Mouse (Mus musculus): ENCODE measurements around the gene Rdh1. TPM values are rescaled to one million over a fixed set of nuclear protein-coding genes. Genes with fewer than 3 reads are reported as not detected.
"Not testable (repeated sequence)": the region's sequence is repeated elsewhere in the genome, so short reads cannot be mapped to it uniquely, and the experiment has no call there.

Rdh1 gene
- total and polyA plus RNA-seq, 3 experiments: not detected

DNA sequence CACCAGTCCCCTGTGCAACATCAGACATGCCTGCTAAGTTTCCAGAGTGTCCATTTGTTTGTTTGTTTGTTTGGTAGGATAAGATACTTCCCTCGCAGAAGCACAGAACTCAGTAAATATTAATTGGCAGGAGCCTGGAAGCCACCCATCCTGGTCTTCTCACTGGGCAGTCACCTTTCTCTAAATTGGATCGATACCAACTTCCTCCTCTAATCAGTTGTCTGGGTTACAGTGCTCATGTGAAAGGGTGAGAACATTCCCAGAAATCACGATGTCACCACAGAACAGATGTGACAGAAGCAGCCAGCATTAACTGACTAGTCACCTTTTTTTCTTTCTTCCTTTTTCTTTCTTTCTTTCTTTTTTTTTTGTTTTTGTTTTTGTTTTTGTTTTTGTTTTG lies 4.3 kb upstream of the Rdh1 start:
- DNase-seq (ENCODE audit: extremely low read depth): no peak

DNA sequence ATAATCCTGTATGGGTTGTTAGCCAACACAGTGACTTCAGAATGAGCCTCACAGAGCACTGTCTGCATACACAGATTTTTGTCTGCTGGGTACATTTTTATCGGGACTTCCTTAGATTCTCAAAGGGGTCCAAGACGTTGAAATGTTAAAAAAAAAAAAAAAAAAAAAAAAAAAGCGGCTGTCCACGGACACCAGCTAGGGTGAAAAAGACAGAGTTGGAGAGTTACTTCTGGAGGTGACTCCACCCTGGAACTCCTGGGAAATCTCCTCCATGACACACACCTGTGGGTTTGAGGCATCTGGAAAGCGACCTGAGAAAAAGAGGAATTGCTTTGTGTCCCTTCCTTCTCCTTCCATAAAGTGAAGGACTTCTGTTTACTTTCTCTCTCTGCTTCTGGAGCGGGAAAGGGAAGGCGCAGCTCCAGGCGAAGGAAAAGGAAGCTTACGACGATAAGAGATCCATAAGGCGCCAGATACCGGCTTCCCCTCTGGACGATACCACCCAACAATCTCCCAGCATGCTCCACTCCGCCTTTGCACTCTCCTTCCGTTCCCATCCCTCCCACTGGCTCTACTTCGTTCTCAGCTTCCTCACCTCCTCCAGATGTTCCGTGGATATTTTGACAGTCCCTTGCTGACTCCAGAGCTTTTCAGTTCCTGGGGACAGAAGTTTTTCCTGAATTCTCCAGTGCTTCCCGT lies 3.6 kb upstream of the Rdh1 start:
- peaks cover 19% of the 10 kb centered on the region for H3K27me3 ChIP-seq (replicated peaks)
- TF ChIP-seq KAT2A (IDR thresholded peaks at IDR 0.05; ENCODE audit: insufficient replicate concordance, low read length) (no peak), UBTF (IDR thresholded peaks at IDR 0.05; ENCODE audit: low read depth, low read length) (no peak), MEF2A (IDR thresholded peaks at IDR 0.05; ENCODE audit: borderline replicate concordance, low read depth, low read length) (no peak), NRF1 (IDR thresholded peaks at IDR 0.05; ENCODE audit: low read depth, low read length) (no peak)
- H3K4me2 ChIP-seq (ENCODE audit: insufficient read depth, low read depth, poor library complexity, severe bottlenecking): no peak overlapping the region
- H3K9ac ChIP-seq (ENCODE audit: insufficient read depth, low read depth): no peak overlapping the region
- H3K27ac ChIP-seq (ENCODE audit: insufficient read depth, low read depth): no peak overlapping the region
- H3K9me3 ChIP-seq (replicated peaks; ENCODE audit: low read length): peaks cover 7% of the 10 kb centered on the region
- no peaks in the 10 kb centered on the region for H3K79me2 ChIP-seq (replicated peaks; ENCODE audit: control insufficient read depth, extremely low read depth, insufficient read depth, poor library complexity, severe bottlenecking)
- H3K36me3 ChIP-seq (replicated peaks in 1 of 2; ENCODE audit: control insufficient read depth in 1 of 2, insufficient read depth in 1 of 2, low read length in 1 of 2): no peaks in the 10 kb centered on the region
- H3K4me1 ChIP-seq (ENCODE audit: control insufficient read depth in 1 of 2, insufficient read depth in 2 of 2): no peaks in the 10 kb centered on the region
- in situ Hi-C loops (cut with MboI; ENCODE audit: low pct_ligation_motif_present, low pct_unique_long_range_greater_than_20kb, low sequenced_read_pairs): no loop called here
- no peak for DNase-seq (ENCODE audit: extremely low read depth)
- dilution Hi-C loops (cut with MboI; ENCODE audit: extremely low pct_ligation_motif_present, extremely low pct_unique_long_range_greater_than_20kb, low sequenced_read_pairs): no loop called here
- no peak overlapping the region for H3K4me3 ChIP-seq (replicated peaks in 1 of 3; ENCODE audit: low read depth in 2 of 3, low read length in 2 of 3, poor library complexity in 1 of 3)

More for the DNA sequence above, 4.3 kb upstream of the Rdh1 start:
- dilution Hi-C loops (cut with MboI; ENCODE audit: extremely low pct_ligation_motif_present, extremely low pct_unique_long_range_greater_than_20kb, low sequenced_read_pairs): no loop called here
- Histone ChIP-seq H3K27ac (ENCODE audit: insufficient read depth, low read depth) (no peak overlapping the region), H3K4me3 (replicated peaks in 1 of 3; ENCODE audit: low read depth in 2 of 3, low read length in 2 of 3, poor library complexity in 1 of 3) (no peak overlapping the region), H3K4me2 (ENCODE audit: insufficient read depth, low read depth, poor library complexity, severe bottlenecking) (no peak overlapping the region), H3K9me3 (replicated peaks; ENCODE audit: low read length) (peaks cover 7% of the 10 kb centered on the region), H3K4me1 (ENCODE audit: control insufficient read depth in 1 of 2, insufficient read depth in 2 of 2) (no peaks in the 10 kb centered on the region), H3K27me3 (replicated peaks) (peaks cover 17% of the 10 kb centered on the region), H3K79me2 (replicated peaks; ENCODE audit: control insufficient read depth, extremely low read depth, insufficient read depth, poor library complexity, severe bottlenecking) (no peaks in the 10 kb centered on the region), H3K9ac (ENCODE audit: insufficient read depth, low read depth) (no peak overlapping the region), H3K36me3 (replicated peaks in 1 of 2; ENCODE audit: control insufficient read depth in 1 of 2, insufficient read depth in 1 of 2, low read length in 1 of 2) (no peaks in the 10 kb centered on the region)
- TF ChIP-seq ZNF384 (IDR thresholded peaks at IDR 0.05; ENCODE audit: low read depth, low read length) (no peak), ETS1 (conservative IDR thresholded peaks at IDR 0.05; ENCODE audit: low read depth, low read length) (no peak), ELF1 (IDR thresholded peaks at IDR 0.05; ENCODE audit: low read depth, low read length) (no peak), USF2 (conservative IDR thresholded peaks at IDR 0.05; ENCODE audit: low read depth, low read length) (no peak), MXI1 (IDR thresholded peaks at IDR 0.05; ENCODE audit: low read depth, low read length) (no peak), NRF1 (IDR thresholded peaks at IDR 0.05; ENCODE audit: low read depth, low read length) (no peak)
- in situ Hi-C loops (cut with MboI; ENCODE audit: low pct_ligation_motif_present, low pct_unique_long_range_greater_than_20kb, low sequenced_read_pairs): no loop called here

DNA sequence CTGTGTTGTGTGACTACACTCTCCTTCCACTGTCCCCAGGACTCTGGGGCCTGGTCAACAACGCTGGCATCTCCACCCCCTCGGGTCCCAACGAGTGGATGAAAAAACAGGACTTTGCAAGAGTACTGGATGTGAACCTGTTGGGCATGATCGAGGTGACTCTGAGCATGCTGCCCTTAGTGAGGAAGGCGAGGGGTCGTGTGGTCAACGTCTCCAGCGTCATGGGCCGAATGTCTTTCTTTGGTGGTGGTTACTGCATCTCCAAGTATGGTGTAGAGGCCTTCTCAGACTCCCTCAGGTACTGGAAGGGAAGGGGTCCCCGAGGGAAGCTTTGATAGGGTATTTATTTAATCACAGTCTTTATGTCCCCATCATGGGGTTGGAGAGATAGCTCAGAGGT lies 3.4 kb downstream of the Rdh1 start:
- dilution Hi-C loops (cut with MboI; ENCODE audit: extremely low pct_ligation_motif_present, extremely low pct_unique_long_range_greater_than_20kb, low sequenced_read_pairs): not testable (repeated sequence)

More for the DNA sequence above, 3.4 kb downstream of the Rdh1 start:
- H3K79me2 ChIP-seq (replicated peaks; ENCODE audit: control insufficient read depth, extremely low read depth, insufficient read depth, poor library complexity, severe bottlenecking); H3K27ac ChIP-seq (ENCODE audit: insufficient read depth, low read depth); H3K4me1 ChIP-seq (ENCODE audit: control insufficient read depth in 1 of 2, insufficient read depth in 2 of 2); H3K4me3 ChIP-seq (replicated peaks in 1 of 3; ENCODE audit: low read depth in 2 of 3, low read length in 2 of 3, poor library complexity in 1 of 3); H3K36me3 ChIP-seq (replicated peaks in 1 of 2; ENCODE audit: control insufficient read depth in 1 of 2, insufficient read depth in 1 of 2, low read length in 1 of 2); H3K9me3 ChIP-seq (replicated peaks; ENCODE audit: low read length); H3K9ac ChIP-seq (ENCODE audit: insufficient read depth, low read depth); H3K4me2 ChIP-seq (ENCODE audit: insufficient read depth, low read depth, poor library complexity, severe bottlenecking); DNase-seq (ENCODE audit: extremely low read depth): not testable (repeated sequence)
- in situ Hi-C loops (cut with MboI; ENCODE audit: low pct_ligation_motif_present, low pct_unique_long_range_greater_than_20kb, low sequenced_read_pairs): loop anchor here (5.0 kb wide), 1 partner anchor 44 kb away; no protein-coding TSS in a partner anchor
- H3K27me3 ChIP-seq (replicated peaks): peaks cover 51% of the 10 kb centered on the region

All from CH12.LX (cell line).